Mouse (Mus musculus): ENCODE measurements around the gene Gm20388. TPM values are rescaled to one million over a fixed set of nuclear protein-coding genes. Genes with fewer than 3 reads are reported as not detected.

Gene Gm20388
- polyA plus RNA-seq, 1 experiment from 2014 or later: not detected

DNA sequence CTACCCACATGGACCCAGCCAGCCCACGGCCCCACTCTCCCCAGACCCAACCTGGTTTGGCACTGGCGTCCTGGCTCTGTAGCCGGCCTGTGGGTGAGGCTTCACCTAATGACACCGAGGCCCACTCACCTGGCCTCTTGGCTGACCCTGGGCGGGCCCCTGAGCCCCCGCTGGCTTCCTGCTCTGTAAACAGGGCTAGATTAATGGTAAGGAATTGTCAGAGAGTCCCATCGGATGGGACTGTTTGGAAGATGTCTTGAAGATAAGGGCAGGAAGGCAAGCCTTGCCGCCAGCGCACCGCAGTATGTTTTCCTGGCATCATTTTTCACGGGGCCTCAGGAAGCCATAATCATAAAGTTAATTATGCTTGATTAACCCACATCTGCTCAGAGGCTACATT, 297.5 kb downstream of the Gm20388 start:
- Histone ChIP-seq H3K4me1 (replicated peaks; ENCODE audit: control insufficient read depth, insufficient read depth, low read length) (no peaks in the 10 kb centered on the region), H3K27ac (no peak overlapping the region), H3K9me3 (ENCODE audit: control insufficient read depth, low read length) (no peaks in the 10 kb centered on the region), H3K9ac (no peak overlapping the region), H3K36me3 (replicated peaks; ENCODE audit: control insufficient read depth, insufficient read depth) (no peaks in the 10 kb centered on the region), H3K4me2 (replicated peaks) (no peak overlapping the region), H3K4me3 (replicated peaks; ENCODE audit: low read length) (no peak overlapping the region), H3K27me3 (ENCODE audit: control insufficient read depth, insufficient read depth, low read length) (no peaks in the 10 kb centered on the region)
- no peak for DNase-seq (ENCODE audit: low spot score)
- no peak for ATAC-seq (ENCODE audit: low FRiP score)
- 65% methylated on average over 11 of the region's 11 CpGs for WGBS

DNA sequence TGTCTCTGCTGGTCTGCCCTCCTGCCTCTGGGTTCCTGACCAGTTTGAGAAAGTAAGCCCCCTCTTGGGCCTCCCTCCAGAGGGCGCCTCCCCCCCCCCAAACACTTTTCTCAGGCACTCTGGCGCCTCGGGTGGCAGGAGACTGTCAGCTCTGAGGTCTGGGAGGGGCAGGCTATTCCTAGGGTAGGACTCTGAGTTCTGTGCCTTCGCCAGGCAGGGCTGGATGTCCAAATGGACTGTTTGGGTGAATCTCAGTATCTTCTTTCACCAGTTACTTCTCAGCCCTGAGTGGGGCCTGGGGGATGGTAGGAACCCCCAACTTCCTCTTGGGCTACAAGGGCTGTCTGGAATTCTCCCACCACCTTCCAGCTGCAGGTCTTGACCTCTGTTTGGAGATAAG, 300.7 kb downstream of the Gm20388 start:
- Histone ChIP-seq H3K4me1 (replicated peaks; ENCODE audit: control insufficient read depth, insufficient read depth, low read length) (peaks cover 11% of the 10 kb centered on the region; the same call in 1 of the 2 replicates), H3K9me3 (ENCODE audit: control insufficient read depth, low read length) (no peaks in the 10 kb centered on the region), H3K9ac (no peak overlapping the region), H3K36me3 (replicated peaks; ENCODE audit: control insufficient read depth, insufficient read depth) (no peaks in the 10 kb centered on the region), H3K4me3 (replicated peaks; ENCODE audit: low read length) (no peak overlapping the region), H3K27ac (no peak overlapping the region), H3K27me3 (ENCODE audit: control insufficient read depth, insufficient read depth, low read length) (no peaks in the 10 kb centered on the region), H3K4me2 (replicated peaks) (no peak overlapping the region)
- DNase-seq (ENCODE audit: low spot score): no peak
- 12% methylated on average over 3 of the region's 4 CpGs for WGBS
- no peak for ATAC-seq (ENCODE audit: low FRiP score)

DNA sequence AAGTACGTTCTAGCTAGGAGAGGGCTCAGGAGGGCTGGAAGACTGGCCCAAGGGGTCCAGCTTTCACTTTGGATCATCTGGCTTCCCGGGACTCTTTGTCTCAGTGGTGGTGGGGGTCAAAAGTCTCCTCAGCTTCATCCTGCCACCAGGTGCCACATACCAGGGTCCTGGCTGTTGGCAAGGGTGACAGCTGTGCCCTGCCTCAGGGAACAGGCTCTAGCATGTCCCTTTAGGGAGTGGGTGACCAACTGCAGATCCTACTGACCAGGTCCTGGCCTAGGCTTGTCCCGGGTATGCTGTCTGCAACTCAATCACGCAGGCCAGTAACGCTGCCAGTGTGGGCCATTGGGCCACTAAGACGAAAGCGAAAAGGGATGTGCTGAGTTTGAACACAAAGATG, 302.0 kb downstream of the Gm20388 start:
- Histone ChIP-seq H3K36me3 (replicated peaks; ENCODE audit: control insufficient read depth, insufficient read depth) (no peaks in the 10 kb centered on the region), H3K4me2 (replicated peaks) (no peak overlapping the region), H3K27ac (no peak overlapping the region), H3K9ac (no peak overlapping the region), H3K4me1 (replicated peaks; ENCODE audit: control insufficient read depth, insufficient read depth, low read length) (peaks cover 19% of the 10 kb centered on the region), H3K27me3 (ENCODE audit: control insufficient read depth, insufficient read depth, low read length) (no peaks in the 10 kb centered on the region), H3K4me3 (replicated peaks; ENCODE audit: low read length) (no peak overlapping the region), H3K9me3 (ENCODE audit: control insufficient read depth, low read length) (no peaks in the 10 kb centered on the region)
- DNase-seq (ENCODE audit: low spot score) (no peak), ATAC-seq (ENCODE audit: low FRiP score) (no peak)
- WGBS: 86% methylated on average over 7 of the region's 7 CpGs

DNA sequence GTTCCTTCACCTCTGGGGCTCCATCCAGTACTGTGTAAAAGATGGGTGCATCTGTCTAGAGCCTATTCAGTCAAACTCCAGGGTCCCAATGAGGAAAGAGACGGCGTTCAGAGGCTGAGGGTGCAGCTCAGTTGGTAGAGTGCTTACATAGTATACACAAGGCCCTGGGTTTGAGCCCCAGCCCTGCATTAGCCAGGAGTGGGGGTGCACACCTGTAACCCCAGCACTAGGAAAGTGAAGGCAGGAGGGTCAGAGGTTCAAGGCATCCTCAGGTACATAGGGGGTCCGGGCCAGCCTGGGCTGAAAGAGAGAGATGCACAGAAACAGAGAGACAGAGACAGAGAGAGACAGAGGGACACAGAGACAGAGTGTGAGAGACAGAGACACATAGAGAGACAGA, 302.6 kb downstream of the Gm20388 start:
- ATAC-seq (ENCODE audit: low FRiP score) (no peak), DNase-seq (ENCODE audit: low spot score) (no peak)
- Histone ChIP-seq H3K9me3 (ENCODE audit: control insufficient read depth, low read length) (no peaks in the 10 kb centered on the region), H3K36me3 (replicated peaks; ENCODE audit: control insufficient read depth, insufficient read depth) (no peaks in the 10 kb centered on the region), H3K27ac (no peak overlapping the region), H3K4me3 (replicated peaks; ENCODE audit: low read length) (no peak overlapping the region), H3K9ac (no peak overlapping the region), H3K27me3 (ENCODE audit: control insufficient read depth, insufficient read depth, low read length) (no peaks in the 10 kb centered on the region), H3K4me1 (replicated peaks; ENCODE audit: control insufficient read depth, insufficient read depth, low read length) (peaks cover 19% of the 10 kb centered on the region), H3K4me2 (replicated peaks) (no peak overlapping the region)
- WGBS: 92% methylated on average over 3 of the region's 3 CpGs

- Histone ChIP-seq H3K27me3 (ENCODE audit: control insufficient read depth, insufficient read depth, low read length) (no peaks in the 10 kb centered on the region), H3K4me1 (replicated peaks; ENCODE audit: control insufficient read depth, insufficient read depth, low read length) (peaks cover 19% of the 10 kb centered on the region), H3K9ac (no peak overlapping the region), H3K27ac (no peak overlapping the region), H3K9me3 (ENCODE audit: control insufficient read depth, low read length) (no peaks in the 10 kb centered on the region), H3K4me2 (replicated peaks) (no peak overlapping the region), H3K36me3 (replicated peaks; ENCODE audit: control insufficient read depth, insufficient read depth) (no peaks in the 10 kb centered on the region), H3K4me3 (replicated peaks; ENCODE audit: low read length) (no peak overlapping the region)
- DNase-seq (ENCODE audit: low spot score): no peak
- no peak for ATAC-seq (ENCODE audit: low FRiP score)
- WGBS: 31% methylated on average over 5 of the region's 5 CpGs
Measured at GRCm38 (mm10) chr8:120213939-120214338, 303.3 kb downstream of the Gm20388 start.

DNA sequence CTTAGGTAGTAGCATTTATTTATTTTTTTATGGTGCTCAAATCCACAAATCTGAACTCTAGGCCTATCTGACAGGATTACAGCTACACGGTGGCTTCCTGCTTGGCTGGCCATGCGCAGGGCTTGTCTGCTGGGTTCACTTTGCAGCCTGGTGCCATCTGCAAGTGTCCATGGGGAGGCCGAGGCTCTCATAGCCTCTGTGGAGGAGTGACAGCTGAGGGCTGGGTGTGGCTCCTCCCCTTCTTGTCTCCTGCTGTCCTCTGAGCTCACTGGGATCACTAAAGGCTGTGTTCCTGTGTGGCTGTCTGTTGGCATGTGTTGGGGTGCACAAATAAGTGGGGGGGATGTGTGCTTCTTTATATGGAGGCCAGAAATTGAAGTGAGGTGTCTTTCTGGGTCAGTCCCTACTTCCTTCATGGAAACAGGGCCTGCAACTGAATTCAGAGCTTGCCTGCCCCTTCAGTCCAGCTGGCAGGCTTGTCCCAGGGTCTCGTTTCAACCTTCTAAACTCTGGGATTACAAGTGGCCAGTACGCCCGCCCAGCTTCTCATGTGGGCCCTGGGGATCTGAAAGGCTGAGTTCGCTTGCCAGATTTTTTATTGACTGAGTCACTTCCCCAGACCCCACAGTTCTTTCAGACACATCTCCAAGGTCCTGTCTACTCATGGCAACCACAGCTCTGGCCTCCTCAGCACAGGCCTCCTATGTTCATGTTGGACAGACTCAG, 304.9 kb downstream of the Gm20388 start:
- DNase-seq (ENCODE audit: low spot score) (no peak), ATAC-seq (ENCODE audit: low FRiP score) (no peak)
- H3K27ac ChIP-seq: peak overlapping the region; percentile 43; the same call in 1 of the 2 replicates
- H3K4me2 ChIP-seq (replicated peaks): no peak overlapping the region
- 24% methylated on average over 7 of the region's 7 CpGs for WGBS
- peaks cover 19% of the 10 kb centered on the region for H3K4me1 ChIP-seq (replicated peaks; ENCODE audit: control insufficient read depth, insufficient read depth, low read length)
- H3K36me3 ChIP-seq (replicated peaks; ENCODE audit: control insufficient read depth, insufficient read depth): no peaks in the 10 kb centered on the region
- no peaks in the 10 kb centered on the region for H3K9me3 ChIP-seq (ENCODE audit: control insufficient read depth, low read length)
- no peaks in the 10 kb centered on the region for H3K27me3 ChIP-seq (ENCODE audit: control insufficient read depth, insufficient read depth, low read length)
- H3K9ac ChIP-seq: no peak overlapping the region
- no peak overlapping the region for H3K4me3 ChIP-seq (replicated peaks; ENCODE audit: low read length)

GRCm38 (mm10) chr8:120216855-120217830, 306.5 kb downstream of the Gm20388 start:
- peak overlapping the region; percentile 57; the same call in 1 of the 2 replicates for H3K27ac ChIP-seq
- no peaks in the 10 kb centered on the region for H3K27me3 ChIP-seq (ENCODE audit: control insufficient read depth, insufficient read depth, low read length)
- ATAC-seq (ENCODE audit: low FRiP score): peak; percentile 80
- H3K9me3 ChIP-seq (ENCODE audit: control insufficient read depth, low read length): no peaks in the 10 kb centered on the region
- DNase-seq (ENCODE audit: low spot score): peak; percentile 65
- no peak overlapping the region for H3K4me3 ChIP-seq (replicated peaks; ENCODE audit: low read length)
- H3K4me1 ChIP-seq (replicated peaks; ENCODE audit: control insufficient read depth, insufficient read depth, low read length): peaks cover 20% of the 10 kb centered on the region
- WGBS: 19% methylated on average over 13 of the region's 13 CpGs
- H3K9ac ChIP-seq: no peak overlapping the region
- H3K36me3 ChIP-seq (replicated peaks; ENCODE audit: control insufficient read depth, insufficient read depth): no peaks in the 10 kb centered on the region
- H3K4me2 ChIP-seq (replicated peaks): no peak overlapping the region

- H3K4me2 ChIP-seq (replicated peaks): no peak overlapping the region
- peaks cover 18% of the 10 kb centered on the region; the same call in 1 of the 2 replicates for H3K4me1 ChIP-seq (replicated peaks; ENCODE audit: control insufficient read depth, insufficient read depth, low read length)
- no peaks in the 10 kb centered on the region for H3K27me3 ChIP-seq (ENCODE audit: control insufficient read depth, insufficient read depth, low read length)
- H3K27ac ChIP-seq: no peak overlapping the region
- ATAC-seq (ENCODE audit: low FRiP score): no peak
- DNase-seq (ENCODE audit: low spot score): no peak
- no peak overlapping the region for H3K9ac ChIP-seq
- no peak overlapping the region for H3K4me3 ChIP-seq (replicated peaks; ENCODE audit: low read length)
- WGBS: 50% methylated on average over 11 of the region's 11 CpGs
- no peaks in the 10 kb centered on the region for H3K9me3 ChIP-seq (ENCODE audit: control insufficient read depth, low read length)
- H3K36me3 ChIP-seq (replicated peaks; ENCODE audit: control insufficient read depth, insufficient read depth): no peaks in the 10 kb centered on the region
Measured at GRCm38 (mm10) chr8:120222548-120222947, 311.9 kb downstream of the Gm20388 start.
